Mouse (Mus musculus): ENCODE results near the gene Aldh16a1.
"Not testable (repeated sequence)": the region's sequence is repeated elsewhere in the genome, so short reads cannot be mapped to it uniquely, and the experiment has no call there.

The Aldh16a1 gene

GRCm38 (mm10) chr7:45179469-45179868 is 25.1 kb upstream of the Aldh16a1 start, which contains the start of gene Gfy:
Gene Gfy, minus strand, starts transcription at chr7:45179569.
- no peak for DNase-seq (ENCODE audit: low read depth, low spot score)

- DNase-seq (ENCODE audit: low read depth, low spot score): no peak
Measured at GRCm38 (mm10) chr7:45178550-45178949, 24.2 kb upstream of the Aldh16a1 start.

GRCm38 (mm10) chr7:45176356-45176755 is 22.0 kb upstream of the Aldh16a1 start:
- DNase-seq (ENCODE audit: low read depth, low spot score): no peak

GRCm38 (mm10) chr7:45175929-45176328 is 21.5 kb upstream of the Aldh16a1 start:
- DNase-seq (ENCODE audit: low read depth, low spot score): no peak

GRCm38 (mm10) chr7:45175398-45175797 is 21.0 kb upstream of the Aldh16a1 start:
- no peak for DNase-seq (ENCODE audit: low read depth, low spot score)

GRCm38 (mm10) chr7:45174567-45175280 is 20.3 kb upstream of the Aldh16a1 start:
- no peak for DNase-seq (ENCODE audit: low read depth, low spot score)

GRCm38 (mm10) chr7:45173772-45174171 is 19.4 kb upstream of the Aldh16a1 start:
- DNase-seq (ENCODE audit: low read depth, low spot score): not testable (repeated sequence)

GRCm38 (mm10) chr7:45172974-45173373 is 18.6 kb upstream of the Aldh16a1 start:
- no peak for DNase-seq (ENCODE audit: low read depth, low spot score)

GRCm38 (mm10) chr7:45169495-45169894 is 15.1 kb upstream of the Aldh16a1 start:
- no peak for DNase-seq (ENCODE audit: low read depth, low spot score)

GRCm38 (mm10) chr7:45168656-45169055 is 14.3 kb upstream of the Aldh16a1 start:
- no peak for DNase-seq (ENCODE audit: low read depth, low spot score)

GRCm38 (mm10) chr7:45167761-45168445 is 13.5 kb upstream of the Aldh16a1 start:
- no peak for DNase-seq (ENCODE audit: low read depth, low spot score)

GRCm38 (mm10) chr7:45166950-45167401 is 12.6 kb upstream of the Aldh16a1 start:
- DNase-seq (ENCODE audit: low read depth, low spot score): no peak

GRCm38 (mm10) chr7:45165701-45166100 is 11.3 kb upstream of the Aldh16a1 start:
- no peak for DNase-seq (ENCODE audit: low read depth, low spot score)

GRCm38 (mm10) chr7:45164833-45165232 is 10.4 kb upstream of the Aldh16a1 start:
- no peak for DNase-seq (ENCODE audit: low read depth, low spot score)

- no peak for DNase-seq (ENCODE audit: low read depth, low spot score)
Measured at GRCm38 (mm10) chr7:45163735-45164490, 9.5 kb upstream of the Aldh16a1 start, which contains the start of gene Slc17a7. Gene Slc17a7, plus strand, starts transcription at chr7:45163949.

GRCm38 (mm10) chr7:45162996-45163615 is 8.7 kb upstream of the Aldh16a1 start:
- no peak for DNase-seq (ENCODE audit: low read depth, low spot score)

GRCm38 (mm10) chr7:45162551-45162950 is 8.2 kb upstream of the Aldh16a1 start:
- DNase-seq (ENCODE audit: low read depth, low spot score): no peak

GRCm38 (mm10) chr7:45161612-45162473 is 7.5 kb upstream of the Aldh16a1 start:
- DNase-seq (ENCODE audit: low read depth, low spot score): peak; percentile 75

GRCm38 (mm10) chr7:45160866-45161265 is 6.5 kb upstream of the Aldh16a1 start:
- DNase-seq (ENCODE audit: low read depth, low spot score): no peak

- DNase-seq (ENCODE audit: low read depth, low spot score): no peak
Measured at GRCm38 (mm10) chr7:45160316-45160800, 6.0 kb upstream of the Aldh16a1 start.

GRCm38 (mm10) chr7:45158991-45159390 is 4.6 kb upstream of the Aldh16a1 start:
- DNase-seq (ENCODE audit: low read depth, low spot score): no peak
